Mouse (Mus musculus): ENCODE data around the gene Proz. TPM values are rescaled to one million over a fixed set of nuclear protein-coding genes. Genes with fewer than 3 reads are reported as not detected.
"Not testable (repeated sequence)": the region's sequence is repeated elsewhere in the genome, so short reads cannot be mapped to it uniquely, and the experiment has no call there.

Proz gene
- total RNA-seq (2021) (under 1 TPM in 1 of 2 experiments, not detected in 1; 0.75 TPM), polyA plus RNA-seq (2012; rRNA removed) (0.16 TPM in 1 of 2 replicates, not detected in the other)
- long read RNA-seq: 0 reads

DNA sequence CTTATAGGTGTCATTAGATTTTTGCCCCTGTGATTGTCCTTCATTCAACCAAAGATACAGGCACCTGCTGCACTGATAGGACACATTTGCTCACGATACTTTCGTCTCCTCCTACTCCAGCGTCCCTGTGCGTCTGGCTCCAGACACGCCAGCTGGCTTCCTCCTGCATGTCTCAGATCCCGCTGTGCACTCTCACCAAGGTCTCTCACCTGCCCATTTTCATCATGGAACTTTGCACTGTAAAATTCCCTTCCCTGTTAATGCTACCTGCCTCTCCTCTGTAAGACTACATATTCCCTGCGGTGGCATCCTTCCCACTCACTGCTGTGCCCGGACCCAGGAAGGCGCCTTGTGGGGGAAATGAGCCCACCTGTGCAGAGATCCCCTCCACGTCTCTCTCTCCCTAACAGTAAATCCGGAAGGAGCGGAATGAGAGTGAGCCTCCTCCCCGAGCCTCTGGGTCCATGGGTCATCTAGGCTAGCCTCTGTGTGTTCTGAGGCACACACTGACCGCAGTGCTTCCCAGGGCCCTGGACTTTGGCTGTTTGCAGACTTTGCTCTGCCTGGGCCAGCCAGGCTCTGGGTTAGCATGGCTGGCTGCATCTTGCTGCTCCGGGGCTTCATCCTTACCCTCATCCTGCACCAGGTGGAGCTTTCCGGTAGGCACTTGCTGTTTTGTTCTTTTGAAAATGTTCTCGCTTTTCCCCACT is at the start of gene Proz:
Gene Proz, plus strand, starts transcription at position 474 of the 710 bp plus-strand sequence.
- DNase-seq: no peak

DNA sequence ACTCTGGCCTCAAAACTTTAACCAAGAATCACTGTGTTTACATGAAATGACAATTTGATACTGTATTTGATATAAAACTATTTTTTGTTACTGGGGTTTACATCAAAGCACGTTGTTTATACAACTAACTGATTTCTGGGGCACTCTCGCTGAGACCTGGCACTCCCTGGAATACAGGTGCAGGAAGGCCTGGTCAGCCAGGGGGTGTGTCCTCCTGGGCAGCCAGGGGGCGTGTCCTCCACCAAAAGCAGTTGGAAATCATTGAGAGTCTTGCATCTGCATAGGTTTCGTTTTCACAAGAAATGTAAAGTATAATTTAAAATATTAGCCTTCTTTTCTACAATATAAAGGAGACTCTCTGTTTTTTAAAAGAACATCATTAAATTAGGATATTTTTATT is 41.2 kb upstream of the Proz start:
- no peak for DNase-seq

DNA sequence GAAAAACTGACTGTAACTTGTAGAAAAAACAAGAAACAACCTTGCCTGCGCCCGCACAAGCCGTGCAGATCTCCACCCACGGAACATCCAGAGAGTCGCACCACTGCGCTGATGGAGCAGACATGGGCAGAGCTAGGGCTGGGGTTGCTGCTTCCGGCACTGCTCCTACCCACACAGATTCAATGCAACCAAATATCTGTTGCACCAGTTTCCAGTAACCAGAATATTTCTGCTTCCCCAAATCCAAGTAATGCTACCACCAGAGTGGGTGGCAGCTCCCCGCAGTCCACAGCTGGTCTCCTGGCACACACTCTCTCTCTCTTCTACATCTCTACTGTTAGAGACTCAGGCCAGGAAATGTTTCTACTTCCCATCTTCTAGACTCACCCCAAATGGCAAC is 38.9 kb upstream of the Proz start:
- no peak for DNase-seq

DNA sequence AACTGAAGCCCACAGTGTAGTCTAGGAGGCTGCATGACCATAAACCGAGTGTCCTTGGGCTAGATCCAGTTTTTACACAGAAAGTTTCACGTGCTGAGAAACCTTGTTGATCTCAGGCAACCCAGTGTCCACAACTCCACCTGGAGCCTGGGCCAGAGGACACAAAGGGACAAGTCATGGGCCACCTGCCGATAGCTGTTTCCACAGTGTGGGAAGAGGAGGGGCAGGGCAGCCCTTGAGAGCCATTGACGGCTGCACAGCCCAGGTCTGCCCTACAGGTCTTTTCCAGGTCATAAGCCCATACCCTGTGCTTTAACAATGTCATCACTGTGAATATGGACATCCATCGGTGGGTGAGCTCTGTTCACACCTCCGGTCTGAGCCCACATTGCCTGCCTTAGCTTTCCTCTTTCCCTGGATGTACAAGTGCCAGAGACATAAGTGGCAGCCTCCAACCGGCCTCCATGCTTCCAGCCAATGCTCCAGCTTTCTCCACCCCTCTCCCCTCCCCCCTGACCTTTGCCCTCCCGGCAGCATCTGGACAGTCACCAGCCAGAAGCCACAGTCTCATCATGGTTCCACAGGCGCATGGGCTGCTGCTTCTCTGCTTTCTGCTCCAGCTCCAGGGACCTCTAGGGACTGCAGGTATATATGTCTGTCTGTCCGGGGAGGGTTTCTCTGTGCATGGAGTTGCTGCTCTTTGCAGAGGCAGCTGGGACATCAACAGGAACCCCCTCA is 35.1 kb upstream of the Proz start, which contains the start of gene F7:
Gene F7, plus strand, starts transcription at position 548 of the 738 bp plus-strand sequence.
- peak; percentile 43 for DNase-seq

DNA sequence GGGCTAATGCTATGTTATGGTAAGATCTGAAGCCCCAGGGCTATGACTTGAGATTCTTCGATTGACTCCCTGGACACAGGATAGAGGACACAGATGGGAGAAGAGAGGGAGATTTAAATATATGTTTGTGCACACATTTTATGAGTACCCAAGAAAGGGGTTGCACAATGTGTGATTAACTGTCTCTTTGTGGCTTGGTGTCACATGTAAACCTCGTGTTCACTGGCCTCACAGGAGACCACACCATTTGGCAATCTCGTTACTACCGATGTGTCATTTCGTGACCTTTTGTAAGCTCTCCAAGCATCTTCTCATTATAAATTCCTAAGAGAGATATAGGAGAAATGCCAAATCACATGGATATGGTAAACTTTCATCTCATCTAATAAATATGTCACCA is 33.1 kb upstream of the Proz start:
- DNase-seq: no peak

DNA sequence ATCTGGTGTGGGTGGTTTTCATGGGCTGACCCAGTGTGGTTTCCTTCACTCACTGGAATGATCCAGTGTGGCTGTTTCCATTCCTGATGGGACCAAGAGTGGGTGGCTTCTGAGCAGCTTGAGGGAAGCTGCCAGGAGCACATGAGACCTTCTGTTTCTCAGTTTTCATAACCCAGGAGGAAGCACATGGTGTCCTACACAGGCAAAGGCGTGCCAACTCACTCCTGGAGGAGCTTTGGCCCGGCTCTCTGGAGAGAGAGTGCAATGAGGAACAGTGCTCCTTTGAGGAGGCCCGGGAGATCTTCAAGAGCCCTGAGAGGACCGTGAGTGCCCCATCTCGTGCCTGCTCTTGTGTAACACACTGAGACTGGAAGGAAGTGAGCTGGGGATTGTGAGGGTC is 32.2 kb upstream of the Proz start:
- DNase-seq: no peak

DNA sequence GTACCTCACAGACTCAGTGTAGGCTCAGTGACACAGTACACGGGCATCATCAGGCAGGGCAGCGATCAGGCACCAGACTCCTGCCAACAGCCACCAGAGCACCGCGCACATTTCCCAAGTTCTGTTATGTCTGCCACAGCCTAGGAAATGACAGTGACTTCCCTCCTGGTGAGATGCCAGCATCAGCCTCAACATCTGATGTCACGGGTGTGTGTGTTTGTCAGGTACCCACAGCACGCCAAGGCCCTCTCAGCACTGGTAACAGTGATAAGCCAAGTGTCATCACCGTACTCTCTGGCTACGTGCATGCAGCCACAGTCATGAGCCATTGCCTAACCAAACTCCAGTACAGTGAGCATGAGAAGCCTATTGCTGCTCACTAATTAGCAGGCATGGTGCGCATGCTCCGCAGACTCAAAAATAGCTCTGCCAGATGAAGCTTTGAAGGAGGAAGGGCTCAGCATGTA is 24.3 kb upstream of the Proz start:
- DNase-seq: no peak

DNA sequence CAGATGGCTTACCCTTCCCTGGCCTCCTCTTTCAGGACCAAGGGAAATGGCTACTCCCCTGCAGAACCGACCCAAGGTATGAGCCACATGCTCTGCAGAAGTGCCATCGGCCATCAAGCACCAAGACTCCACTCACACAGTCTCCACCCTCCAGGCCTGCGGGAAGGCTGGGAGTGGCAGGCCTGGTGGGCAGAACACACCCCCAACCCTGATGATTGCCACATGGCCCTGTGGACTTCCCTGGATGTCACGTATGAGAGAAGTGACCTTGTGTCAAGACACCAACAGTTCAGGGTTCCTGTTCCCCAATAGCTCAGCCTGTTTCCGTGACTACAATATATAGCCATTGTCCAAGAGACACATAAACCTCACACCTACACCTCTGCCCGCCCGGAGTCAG is 23.7 kb upstream of the Proz start, which contains the start of gene F10:
Gene F10, plus strand, starts transcription at position 294 of the 400 bp plus-strand sequence.
- no peak for DNase-seq

DNA sequence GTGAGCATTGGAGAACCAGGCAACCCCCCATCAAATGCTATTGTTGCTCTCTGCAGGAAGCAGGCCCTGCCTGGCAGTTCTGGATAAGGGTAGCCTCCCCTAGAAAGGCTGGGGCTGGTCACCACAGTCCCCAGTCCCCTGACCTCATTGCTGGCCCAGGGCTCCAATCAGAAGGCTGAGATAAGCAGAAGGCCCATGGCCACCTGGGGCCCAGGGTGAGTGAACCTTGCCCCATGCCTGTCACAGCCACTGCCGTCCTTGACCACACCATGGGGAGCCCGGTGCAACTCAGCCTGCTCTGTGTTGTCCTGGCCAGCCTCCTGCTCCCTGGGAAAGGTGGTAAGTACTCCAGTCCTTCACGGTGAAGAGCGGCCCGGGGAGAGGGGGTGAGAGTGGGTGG is 23.1 kb upstream of the Proz start:
- DNase-seq: peak; percentile 49

DNA sequence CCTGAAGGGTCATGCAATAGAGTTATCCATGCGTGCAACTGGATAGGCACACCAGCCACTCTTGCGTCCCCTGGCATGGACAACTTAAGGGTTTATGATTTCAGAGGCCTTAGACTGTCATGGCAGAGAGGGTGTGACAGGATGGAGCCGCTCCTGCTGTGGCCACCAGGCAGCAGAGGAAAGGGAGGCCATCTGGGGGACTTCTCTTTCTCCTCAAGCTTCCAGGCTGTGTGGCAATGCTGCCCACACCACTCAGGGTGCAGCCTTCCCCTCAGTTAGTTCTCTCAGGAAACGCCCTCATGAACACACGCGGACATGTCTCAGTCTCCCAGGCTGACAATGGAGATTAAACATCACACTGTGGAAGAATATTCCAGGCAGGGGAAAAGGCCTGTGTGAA is 21.7 kb upstream of the Proz start:
- DNase-seq: no peak

DNA sequence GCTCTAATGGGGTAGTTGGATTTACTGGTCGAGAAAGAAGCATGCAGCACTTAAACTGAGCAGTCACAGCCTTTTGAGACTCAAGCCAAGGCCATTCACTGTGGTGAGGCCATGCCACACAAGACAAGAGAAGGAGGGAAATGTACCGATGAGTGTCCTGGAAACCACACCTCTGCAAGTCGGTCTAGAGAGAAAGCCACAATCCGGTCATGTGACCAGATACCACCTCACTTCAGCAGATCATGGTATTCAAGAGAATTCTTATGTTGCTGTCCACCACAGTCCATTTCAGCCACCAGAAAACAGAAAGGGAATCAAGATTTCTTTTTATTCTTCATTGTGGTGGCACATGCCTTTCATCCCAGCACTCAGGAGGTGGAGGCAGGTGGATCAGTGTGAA is 19.3 kb upstream of the Proz start:
- DNase-seq: no peak

DNA sequence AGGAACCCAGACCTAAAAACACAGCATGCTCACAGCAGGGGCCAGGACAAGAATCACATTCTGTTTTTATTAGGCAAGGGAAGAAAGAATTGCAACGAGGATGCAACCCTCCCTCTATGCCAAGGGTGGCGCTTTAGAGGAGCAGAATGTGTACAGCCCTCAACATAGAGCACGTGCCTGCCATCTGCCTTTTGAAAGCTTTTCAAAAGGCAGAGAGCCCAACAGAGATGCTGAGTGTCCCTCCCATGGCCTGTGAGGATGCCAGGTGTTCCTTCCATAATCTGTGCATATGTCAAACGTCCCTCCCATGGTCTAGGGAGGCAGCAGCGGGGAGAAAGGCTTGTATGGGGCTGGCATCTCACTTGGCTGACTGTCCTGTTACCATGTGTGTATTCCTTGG is 13.1 kb upstream of the Proz start:
- DNase-seq: no peak

DNA sequence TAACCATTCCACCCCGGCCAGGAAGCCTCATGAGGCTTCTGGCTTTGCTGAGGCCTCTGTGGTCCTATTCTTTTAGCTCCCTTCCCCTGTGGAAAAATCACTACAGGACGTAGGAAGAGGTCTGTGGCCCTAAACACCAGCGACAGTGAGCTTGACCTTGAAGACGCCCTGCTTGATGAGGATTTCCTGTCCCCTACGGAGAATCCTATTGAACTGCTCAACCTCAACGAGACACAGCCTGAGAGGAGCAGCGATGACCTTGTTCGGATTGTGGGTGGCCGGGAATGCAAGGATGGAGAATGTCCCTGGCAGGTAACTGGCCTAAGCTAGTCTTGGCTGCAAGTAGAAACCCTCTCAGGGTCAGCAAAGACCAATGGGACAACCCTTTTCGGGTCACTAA is 10.2 kb upstream of the Proz start:
- DNase-seq: no peak

DNA sequence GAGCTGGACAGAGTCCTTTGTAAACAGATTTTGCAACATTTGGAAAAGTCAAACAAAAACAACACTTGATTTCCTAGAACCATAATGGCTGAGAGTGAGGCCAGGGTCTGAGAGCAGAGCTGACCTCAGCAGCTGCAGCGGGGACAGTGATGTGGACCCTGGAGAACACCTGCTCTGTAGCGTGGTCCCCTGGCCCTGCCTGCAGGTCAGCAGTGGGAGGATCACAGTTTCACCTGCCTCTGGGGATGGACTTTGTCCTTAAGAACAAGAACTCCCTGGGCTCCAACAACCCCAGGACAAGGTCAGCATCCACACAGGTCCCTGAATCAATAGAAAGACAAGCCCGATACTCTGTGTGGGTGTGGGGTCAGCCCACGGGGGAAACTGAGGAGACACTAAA is 3.4 kb upstream of the Proz start:
- peak; percentile 15 for DNase-seq

DNA sequence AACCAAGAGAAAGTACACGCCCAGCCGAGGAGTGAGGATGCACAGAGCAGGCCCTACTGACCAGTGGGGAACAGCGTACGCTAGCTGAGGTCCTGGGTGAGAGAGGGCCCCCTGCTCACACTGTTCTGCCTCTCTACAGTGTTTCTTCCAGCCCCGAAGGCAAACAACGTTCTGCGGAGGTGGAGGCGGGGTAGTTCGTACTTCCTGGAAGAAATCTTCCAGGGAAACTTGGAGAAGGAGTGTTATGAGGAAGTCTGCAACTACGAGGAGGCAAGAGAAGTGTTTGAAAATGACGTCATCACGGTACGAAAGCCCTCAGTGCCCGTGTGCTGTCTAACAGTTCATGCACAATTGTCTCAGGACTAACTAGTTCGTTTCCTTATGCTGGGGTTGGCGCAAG is 2.4 kb downstream of the Proz start:
- no peak for DNase-seq

DNA sequence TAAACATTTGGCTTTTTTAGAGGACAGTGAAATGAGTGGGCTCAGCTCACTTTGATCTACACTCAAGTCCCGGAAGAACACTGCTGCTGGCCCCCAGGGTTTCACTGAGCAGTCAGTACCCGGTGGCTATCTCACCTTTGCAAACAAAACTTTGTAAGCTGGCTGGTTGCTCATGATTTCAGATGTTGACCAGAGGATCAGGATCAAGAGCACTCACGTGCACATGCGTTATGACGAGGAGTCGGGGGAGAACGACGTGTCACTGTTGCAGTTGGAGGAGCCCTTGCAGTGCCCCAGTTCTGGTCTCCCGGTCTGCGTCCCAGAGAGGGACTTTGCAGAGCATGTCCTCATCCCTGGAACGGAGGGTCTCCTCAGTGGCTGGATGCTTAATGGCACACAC is 12.5 kb downstream of the Proz start:
- no peak for DNase-seq

DNA sequence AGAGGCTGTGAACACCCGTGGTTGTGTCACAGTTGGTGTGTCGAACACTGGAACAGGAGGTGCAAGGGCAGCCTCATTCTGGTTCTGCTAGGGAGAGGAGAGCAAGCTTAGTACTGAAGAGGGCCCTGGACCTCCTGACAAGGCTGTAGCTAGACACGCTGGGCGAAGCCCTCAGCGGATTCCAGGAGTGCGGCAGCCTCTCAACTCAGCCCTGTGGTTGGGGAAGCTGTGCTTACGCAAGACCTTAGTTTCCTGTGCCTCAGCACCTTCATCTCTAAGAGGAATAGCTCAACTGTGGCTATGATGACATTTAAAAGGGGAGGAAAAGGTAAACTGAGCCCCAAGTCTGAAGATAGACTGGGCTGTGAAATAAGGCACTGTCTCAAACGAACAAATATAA is 14.3 kb downstream of the Proz start:
- no peak for DNase-seq

DNA sequence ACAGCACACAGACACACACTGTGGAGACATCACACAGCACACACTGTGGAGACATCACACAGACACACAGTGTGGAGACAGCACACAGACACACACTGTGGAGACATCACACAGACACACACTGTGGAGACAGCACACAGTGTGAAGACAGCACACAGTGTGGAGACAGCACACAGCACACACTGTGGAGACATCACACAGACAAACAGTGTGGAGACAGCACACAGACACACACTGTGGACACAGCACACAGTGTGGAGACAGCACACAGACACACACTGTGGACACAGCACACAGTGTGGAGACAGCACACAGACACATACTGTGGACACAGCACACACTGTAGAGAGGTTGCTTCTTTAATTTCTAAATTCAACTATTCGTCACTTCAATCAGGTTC is 14.9 kb downstream of the Proz start:
- DNase-seq: not testable (repeated sequence)

DNA sequence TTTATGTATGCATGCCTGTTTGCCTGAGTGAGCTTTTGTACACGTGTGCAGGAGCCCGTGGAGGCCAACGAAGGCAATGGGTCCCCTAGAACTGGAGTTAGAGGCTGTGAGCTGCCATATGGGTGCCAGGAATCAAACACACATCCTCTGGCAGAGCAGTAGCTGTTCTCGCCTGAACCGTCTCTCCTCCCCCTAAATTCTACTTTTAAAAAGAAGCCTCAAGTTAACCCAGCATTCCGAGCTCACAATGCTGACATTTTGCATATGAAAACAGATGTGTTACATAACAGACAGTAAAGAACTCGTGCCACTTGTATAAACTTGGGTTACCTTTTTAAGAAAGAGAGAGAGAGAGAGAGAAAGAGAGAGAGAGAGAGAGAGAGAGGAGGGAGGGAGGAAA is 16.8 kb downstream of the Proz start:
- DNase-seq: no peak

DNA sequence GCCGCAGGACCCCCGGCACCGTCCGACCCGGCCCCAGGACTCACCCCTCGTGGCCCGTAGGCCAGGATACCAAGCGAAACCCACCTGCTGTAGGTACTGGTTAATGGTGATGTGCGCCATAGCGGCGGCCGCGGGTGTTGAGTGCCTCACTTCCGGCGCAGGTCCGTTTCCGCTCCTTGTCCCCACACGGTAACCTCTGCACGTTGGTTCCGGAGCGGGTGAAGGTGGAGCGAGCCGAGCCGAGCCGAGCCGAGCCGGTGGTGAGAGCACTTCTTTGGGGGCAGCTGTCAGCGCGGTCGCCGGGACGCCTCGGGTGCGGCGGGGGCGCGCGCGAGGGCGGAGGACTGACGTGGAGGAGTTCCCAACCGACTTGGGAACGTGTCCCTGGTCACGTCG is 44.0 kb downstream of the Proz start:
- peak; percentile 93 for DNase-seq

DNA sequence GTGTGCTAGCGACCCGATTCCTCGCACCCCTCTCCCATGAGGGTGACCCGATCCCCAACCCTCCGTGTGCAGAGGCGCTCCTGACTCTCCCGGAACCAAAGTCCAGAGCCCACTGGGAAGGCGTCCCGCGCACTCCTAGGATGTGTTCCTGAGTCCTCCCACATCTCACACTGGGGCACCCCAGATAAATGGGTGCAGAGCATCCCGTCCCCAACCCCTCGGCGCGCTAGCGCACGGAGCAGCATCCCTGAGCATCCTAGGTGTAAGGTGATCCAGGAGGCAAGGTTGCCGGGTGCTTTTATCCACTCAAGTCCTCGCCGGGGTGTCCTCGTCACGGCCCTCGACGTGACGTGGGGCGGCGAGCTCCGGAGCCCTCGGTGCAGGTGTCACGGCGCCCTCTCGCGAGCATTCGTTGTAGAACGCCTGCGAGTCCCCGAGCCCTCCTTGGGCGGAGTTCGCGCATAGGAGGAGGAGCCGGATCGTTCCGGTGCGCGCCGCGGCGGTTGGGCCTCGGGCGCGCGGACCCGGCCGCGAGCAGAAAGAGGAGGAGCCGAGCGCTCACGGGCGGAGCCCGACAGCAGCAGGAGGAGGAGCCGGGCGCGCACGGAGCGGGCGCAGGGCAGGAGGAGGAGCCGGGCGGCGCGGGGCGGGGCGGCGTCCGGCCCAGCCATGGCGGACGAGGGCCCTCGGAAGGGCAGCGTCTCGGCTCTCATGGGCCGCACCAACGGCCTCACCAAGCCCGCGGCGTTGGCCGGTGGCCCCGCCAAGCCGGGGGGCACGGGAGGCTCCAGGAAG is 44.6 kb downstream of the Proz start, which contains the start of the genes Pcid2 and Cul4a:
Gene Pcid2, minus strand, starts transcription at position 373 of the 795 bp plus-strand sequence.
Gene Cul4a, plus strand, starts transcription at position 535 of the 795 bp plus-strand sequence.
- peak; percentile 98 for DNase-seq

DNA sequence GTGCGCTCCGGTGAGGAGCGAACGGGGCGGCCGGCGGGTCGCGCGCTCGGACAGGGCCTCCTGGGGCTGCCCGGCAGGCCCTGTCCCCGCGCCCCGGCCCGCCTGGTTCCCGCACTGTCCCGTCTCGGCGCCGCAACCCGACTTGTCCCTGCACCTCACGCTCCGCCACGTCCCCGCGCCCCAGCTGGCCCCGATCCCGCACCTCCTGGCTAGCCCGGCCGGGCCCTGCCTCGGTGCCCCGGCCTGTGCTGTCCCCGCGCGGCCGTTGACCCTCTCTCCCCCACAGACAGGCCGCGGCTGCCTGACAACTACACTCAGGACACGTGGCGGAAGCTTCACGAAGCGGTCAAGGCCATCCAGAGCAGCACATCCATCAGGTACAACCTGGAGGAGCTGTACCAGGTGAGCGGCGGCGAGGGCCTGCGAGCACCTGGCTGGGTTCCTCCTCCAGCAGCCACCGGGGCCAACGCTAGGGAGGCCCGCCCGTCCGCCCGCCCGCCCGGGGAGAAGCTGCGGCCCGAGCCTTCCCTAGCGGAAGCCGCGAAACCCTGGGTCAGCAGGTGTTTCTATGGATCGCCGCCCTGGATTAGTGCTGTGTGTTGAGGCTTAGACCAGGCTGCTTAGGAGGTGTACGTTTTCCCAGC is 45.3 kb downstream of the Proz start:
- no peak for DNase-seq

All from adrenal gland, adult 2 months (tissue).